Mouse (Mus musculus): Measurements from ENCODE around the gene Plekhm3. TPM values are rescaled to one million over a fixed set of nuclear protein-coding genes. Genes with fewer than 3 reads are reported as not detected.
A peak's percentile ranks its signal among the peaks of the same experiment; 100 is the strongest.

Gene Plekhm3
- total and polyA plus RNA-seq, 2 experiments from 2014 or later, result 5.3 to 13.2 TPM

- Histone ChIP-seq H3K4me1 (ENCODE audit: insufficient read depth) (no peaks in the 10 kb centered on the region), H3K9me3 (ENCODE audit: low read length) (no peaks in the 10 kb centered on the region), H3K4me2 (ENCODE audit: low read depth) (no peak overlapping the region), H3K4me3 (ENCODE audit: low read depth, low read length) (no peak overlapping the region), H3K36me3 (ENCODE audit: insufficient read depth) (no peaks in the 10 kb centered on the region), H3K9ac (no peak overlapping the region), H3K27ac (ENCODE audit: low read depth, low read length) (no peak overlapping the region), H3K27me3 (ENCODE audit: insufficient read depth, low read length) (no peaks in the 10 kb centered on the region)
- ATAC-seq (no peak), DNase-seq (no peak)
- no peak for TF ChIP-seq CTCF (IDR thresholded peaks at IDR 0.05; ENCODE audit: low read depth)
- WGBS, result 86% methylated on average over 4 of the region's 4 CpGs
Measured at GRCm38 (mm10) chr1:64761646-64762045, 195.0 kb downstream of the Plekhm3 start.

DNA sequence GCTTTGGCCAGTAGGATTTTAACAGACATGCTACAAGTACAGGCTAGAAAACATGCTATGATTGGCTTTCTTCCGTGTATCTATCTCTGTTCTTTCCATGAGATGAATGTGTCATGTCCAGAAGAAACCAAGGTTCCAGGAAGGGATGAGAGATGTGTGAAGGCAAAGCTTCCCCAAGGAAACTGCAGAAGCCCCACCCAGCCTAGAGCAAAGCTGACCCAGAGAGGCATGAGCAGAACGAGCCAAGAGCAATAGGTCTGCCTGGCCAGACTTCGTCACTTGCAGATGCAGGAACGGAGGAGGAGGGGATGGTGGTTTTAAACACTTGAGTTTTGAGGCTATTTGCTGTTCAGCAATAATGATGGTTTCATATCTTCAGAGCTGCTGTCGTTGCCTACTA, 198.9 kb downstream of the Plekhm3 start:
- Histone ChIP-seq H3K9me3 (ENCODE audit: low read length) (no peaks in the 10 kb centered on the region), H3K36me3 (ENCODE audit: insufficient read depth) (no peaks in the 10 kb centered on the region), H3K4me2 (ENCODE audit: low read depth) (no peak overlapping the region), H3K27ac (ENCODE audit: low read depth, low read length) (no peak overlapping the region), H3K4me3 (ENCODE audit: low read depth, low read length) (no peak overlapping the region), H3K9ac (no peak overlapping the region), H3K27me3 (ENCODE audit: insufficient read depth, low read length) (no peaks in the 10 kb centered on the region), H3K4me1 (ENCODE audit: insufficient read depth) (no peaks in the 10 kb centered on the region)
- 90% methylated on average over 5 of the region's 5 CpGs for WGBS
- ATAC-seq (no peak), DNase-seq (no peak)
- no peak for TF ChIP-seq CTCF (IDR thresholded peaks at IDR 0.05; ENCODE audit: low read depth)

DNA sequence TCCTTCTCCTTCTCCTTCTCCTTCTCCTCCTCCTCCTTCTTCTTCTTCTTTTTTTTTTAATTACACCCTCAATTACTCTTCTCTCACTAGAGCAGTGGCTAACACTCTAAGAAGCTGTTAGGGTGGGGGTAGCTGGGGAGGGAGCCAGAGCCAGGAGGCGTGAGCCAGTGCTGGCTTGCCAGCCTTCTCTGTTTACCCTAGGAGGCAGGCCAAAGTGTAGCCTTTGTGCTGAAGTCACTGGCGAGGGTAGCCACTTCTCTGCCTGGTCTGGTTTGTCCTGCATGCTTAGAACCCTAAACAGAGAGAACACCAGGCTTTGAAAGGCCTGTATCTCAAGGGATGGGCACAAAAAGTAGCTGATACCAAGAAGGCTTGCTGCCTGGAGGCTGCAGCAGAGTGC, 199.4 kb downstream of the Plekhm3 start:
- Histone ChIP-seq H3K36me3 (ENCODE audit: insufficient read depth) (no peaks in the 10 kb centered on the region), H3K27me3 (ENCODE audit: insufficient read depth, low read length) (no peaks in the 10 kb centered on the region), H3K9me3 (ENCODE audit: low read length) (no peaks in the 10 kb centered on the region), H3K4me1 (ENCODE audit: insufficient read depth) (no peaks in the 10 kb centered on the region), H3K4me2 (ENCODE audit: low read depth) (no peak overlapping the region), H3K9ac (no peak overlapping the region), H3K27ac (ENCODE audit: low read depth, low read length) (no peak overlapping the region), H3K4me3 (ENCODE audit: low read depth, low read length) (no peak overlapping the region)
- 25% methylated on average over 2 of the region's 2 CpGs for WGBS
- DNase-seq (no peak), ATAC-seq (peak; percentile 36; the same call in 1 of the 2 replicates)
- TF ChIP-seq CTCF (IDR thresholded peaks at IDR 0.05; ENCODE audit: low read depth), result no peak

DNA sequence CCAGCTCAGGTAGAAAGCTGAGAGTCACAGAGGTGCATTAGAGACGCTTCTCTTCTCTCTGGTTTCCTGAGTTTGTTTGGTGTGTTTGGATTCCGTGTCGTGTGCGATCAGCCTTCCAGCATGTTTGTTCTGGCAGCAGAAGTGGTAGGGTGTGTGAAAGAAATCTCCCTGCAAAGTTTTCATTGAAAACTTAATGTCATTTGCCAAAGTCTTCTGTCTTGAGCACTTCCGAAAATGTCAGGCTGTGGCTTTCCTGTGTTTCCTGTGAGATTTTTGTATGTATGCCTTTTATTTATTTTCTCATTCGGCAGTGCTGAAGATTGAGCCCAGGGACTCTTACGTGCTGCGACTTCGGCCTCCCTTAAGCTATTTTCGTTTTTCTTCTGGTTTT, 200.0 kb downstream of the Plekhm3 start:
- WGBS, result 65% methylated on average over 10 of the region's 10 CpGs
- Histone ChIP-seq H3K4me3 (ENCODE audit: low read depth, low read length) (no peak overlapping the region), H3K4me2 (ENCODE audit: low read depth) (no peak overlapping the region), H3K36me3 (ENCODE audit: insufficient read depth) (no peaks in the 10 kb centered on the region), H3K27me3 (ENCODE audit: insufficient read depth, low read length) (no peaks in the 10 kb centered on the region), H3K4me1 (ENCODE audit: insufficient read depth) (no peaks in the 10 kb centered on the region), H3K9ac (no peak overlapping the region), H3K9me3 (ENCODE audit: low read length) (no peaks in the 10 kb centered on the region), H3K27ac (ENCODE audit: low read depth, low read length) (no peak overlapping the region)
- TF ChIP-seq CTCF (IDR thresholded peaks at IDR 0.05; ENCODE audit: low read depth), result no peak
- ATAC-seq (no peak), DNase-seq (no peak)

GRCm38 (mm10) chr1:64755971-64756639, 200.5 kb downstream of the Plekhm3 start:
- no peak overlapping the region for H3K4me3 ChIP-seq (ENCODE audit: low read depth, low read length)
- WGBS, result 54% methylated on average over 7 of the region's 7 CpGs
- no peaks in the 10 kb centered on the region for H3K27me3 ChIP-seq (ENCODE audit: insufficient read depth, low read length)
- H3K27ac ChIP-seq (ENCODE audit: low read depth, low read length), result no peak overlapping the region
- H3K9me3 ChIP-seq (ENCODE audit: low read length), result no peaks in the 10 kb centered on the region
- no peak overlapping the region for H3K4me2 ChIP-seq (ENCODE audit: low read depth)
- ATAC-seq, result no peak
- no peaks in the 10 kb centered on the region for H3K4me1 ChIP-seq (ENCODE audit: insufficient read depth)
- H3K9ac ChIP-seq, result no peak overlapping the region
- TF ChIP-seq CTCF (IDR thresholded peaks at IDR 0.05; ENCODE audit: low read depth), result no peak
- H3K36me3 ChIP-seq (ENCODE audit: insufficient read depth), result no peaks in the 10 kb centered on the region
- DNase-seq, result no peak

DNA sequence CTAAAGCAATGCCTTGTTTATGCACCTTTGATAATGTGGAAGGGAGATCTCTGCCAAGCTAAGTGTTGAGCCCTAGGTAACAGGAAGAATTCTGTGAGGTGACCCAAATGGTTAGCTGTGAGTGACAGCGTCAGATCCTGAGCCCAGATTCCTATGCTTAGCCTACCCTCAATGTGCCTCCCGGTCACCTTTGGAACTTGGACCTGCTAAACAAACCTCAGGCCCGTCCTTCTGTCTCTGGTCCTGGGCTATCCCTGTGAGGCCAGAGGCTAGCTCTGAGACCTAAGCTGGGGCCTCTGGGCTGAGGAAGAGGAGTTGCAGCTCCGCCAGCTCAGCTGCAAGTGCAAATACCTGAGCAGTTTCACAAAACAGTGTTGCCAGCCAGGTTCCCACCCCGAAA, 202.0 kb downstream of the Plekhm3 start:
- H3K9me3 ChIP-seq (ENCODE audit: low read length), result no peaks in the 10 kb centered on the region
- no peak overlapping the region for H3K9ac ChIP-seq
- H3K27ac ChIP-seq (ENCODE audit: low read depth, low read length), result no peak overlapping the region
- H3K4me1 ChIP-seq (ENCODE audit: insufficient read depth), result no peaks in the 10 kb centered on the region
- H3K4me3 ChIP-seq (ENCODE audit: low read depth, low read length), result no peak overlapping the region
- H3K27me3 ChIP-seq (ENCODE audit: insufficient read depth, low read length), result no peaks in the 10 kb centered on the region
- 88% methylated on average over 5 of the region's 5 CpGs for WGBS
- no peak for ATAC-seq
- H3K36me3 ChIP-seq (ENCODE audit: insufficient read depth), result no peaks in the 10 kb centered on the region
- no peak for DNase-seq
- no peak overlapping the region for H3K4me2 ChIP-seq (ENCODE audit: low read depth)
- TF ChIP-seq CTCF (IDR thresholded peaks at IDR 0.05; ENCODE audit: low read depth), result no peak

DNA sequence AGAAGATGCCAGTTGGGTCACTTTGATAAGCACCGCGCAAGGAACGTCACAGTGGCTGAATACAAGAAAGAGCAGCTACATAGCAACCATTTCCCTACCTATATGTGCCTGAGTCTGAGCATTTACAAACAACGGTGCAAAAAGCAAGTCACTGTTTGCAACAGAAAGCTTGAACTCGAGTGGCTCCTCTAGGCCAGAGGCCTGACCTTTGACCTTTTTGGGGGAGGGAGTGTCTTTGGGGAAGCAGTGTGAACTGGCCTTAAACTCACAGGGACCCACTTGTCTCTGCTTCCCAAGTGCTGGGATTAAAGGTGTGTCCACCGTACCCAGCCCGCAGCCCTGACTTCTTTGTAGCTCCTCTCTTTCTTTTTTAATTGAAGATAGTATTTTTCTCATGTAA, 203.0 kb downstream of the Plekhm3 start:
- WGBS, result 81% methylated on average over 7 of the region's 7 CpGs
- Histone ChIP-seq H3K27me3 (ENCODE audit: insufficient read depth, low read length) (no peaks in the 10 kb centered on the region), H3K9me3 (ENCODE audit: low read length) (no peaks in the 10 kb centered on the region), H3K4me1 (ENCODE audit: insufficient read depth) (no peaks in the 10 kb centered on the region), H3K27ac (ENCODE audit: low read depth, low read length) (no peak overlapping the region), H3K4me2 (ENCODE audit: low read depth) (no peak overlapping the region), H3K36me3 (ENCODE audit: insufficient read depth) (no peaks in the 10 kb centered on the region), H3K9ac (no peak overlapping the region), H3K4me3 (ENCODE audit: low read depth, low read length) (no peak overlapping the region)
- no peak for TF ChIP-seq CTCF (IDR thresholded peaks at IDR 0.05; ENCODE audit: low read depth)
- ATAC-seq (no peak), DNase-seq (no peak)
